Mouse (Mus musculus): ENCODE measurements at regions not wholly inside any gene's neighbourhood (a gene's known extent, or its start where the extent isn't known, plus 50 kb on each side); places are given as distances from the start of the nearest gene placed in this dataset.

DNA sequence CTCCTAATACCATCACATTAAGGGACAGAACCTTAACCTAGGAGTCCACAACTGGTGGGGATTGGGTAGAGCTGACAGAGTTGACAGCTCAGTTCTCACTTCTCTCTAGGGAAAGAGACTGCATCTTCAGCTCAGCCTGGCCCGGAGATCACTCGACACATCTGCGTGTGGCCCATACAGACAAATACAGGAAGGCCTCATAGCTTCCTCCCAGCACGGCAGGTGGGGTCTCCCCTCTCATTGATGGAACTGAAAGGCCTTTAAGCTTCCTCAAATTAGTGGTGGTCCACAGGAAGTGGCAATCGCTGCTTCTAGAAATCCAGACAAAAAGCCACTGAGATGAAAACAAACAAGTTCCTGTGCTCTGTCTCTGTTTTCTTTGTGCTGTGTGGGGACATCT, 83.4 kb upstream of the Cxcr4 start:
- Histone ChIP-seq H3K4me3 (ENCODE audit: low read length) (no peak overlapping the region), H3K9ac (ENCODE audit: low read depth, low read length) (no peak overlapping the region), H3K4me2 (ENCODE audit: low read length) (no peak overlapping the region), H3K4me1 (ENCODE audit: control insufficient read depth, insufficient read depth, low read depth, low read length) (peaks cover 11% of the 10 kb centered on the region), H3K27me3 (replicated peaks; ENCODE audit: control insufficient read depth, insufficient read depth, low read length) (no peaks in the 10 kb centered on the region), H3K27ac (ENCODE audit: low read depth, low read length) (no peak overlapping the region), H3K9me3 (ENCODE audit: control insufficient read depth, low read length) (no peaks in the 10 kb centered on the region), H3K36me3 (ENCODE audit: control insufficient read depth, insufficient read depth, low read length) (no peaks in the 10 kb centered on the region)
- WGBS: 86% methylated on average over 5 of the region's 5 CpGs
- ATAC-seq: no peak

DNA sequence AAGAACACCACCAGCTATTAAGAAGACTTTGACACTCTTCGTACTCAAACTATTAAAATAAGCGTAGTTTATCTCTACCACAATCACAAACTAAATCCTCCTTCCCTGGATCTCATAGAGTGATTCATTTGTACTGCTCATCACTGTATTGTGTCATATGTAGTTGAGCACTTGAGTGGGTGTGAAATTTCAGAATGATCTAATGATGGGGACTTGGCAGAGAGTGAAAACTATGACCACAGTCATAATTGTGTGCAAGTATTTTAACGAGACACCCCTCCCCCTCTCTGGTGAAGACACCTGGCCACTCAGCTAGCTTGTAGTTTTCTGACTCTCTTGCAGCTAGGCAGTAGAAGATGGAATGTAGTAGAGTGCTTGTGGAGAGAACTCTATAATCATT, 80.2 kb upstream of the Cxcr4 start:
- Histone ChIP-seq H3K27me3 (replicated peaks; ENCODE audit: control insufficient read depth, insufficient read depth, low read length) (no peaks in the 10 kb centered on the region), H3K27ac (ENCODE audit: low read depth, low read length) (no peak overlapping the region), H3K4me2 (ENCODE audit: low read length) (no peak overlapping the region), H3K9ac (ENCODE audit: low read depth, low read length) (no peak overlapping the region), H3K36me3 (ENCODE audit: control insufficient read depth, insufficient read depth, low read length) (no peaks in the 10 kb centered on the region), H3K4me1 (ENCODE audit: control insufficient read depth, insufficient read depth, low read depth, low read length) (no peaks in the 10 kb centered on the region; the same call in 1 of the 2 replicates), H3K9me3 (ENCODE audit: control insufficient read depth, low read length) (no peaks in the 10 kb centered on the region), H3K4me3 (ENCODE audit: low read length) (no peak overlapping the region)
- WGBS: 86% methylated on average over 3 of the region's 3 CpGs
- no peak for ATAC-seq

DNA sequence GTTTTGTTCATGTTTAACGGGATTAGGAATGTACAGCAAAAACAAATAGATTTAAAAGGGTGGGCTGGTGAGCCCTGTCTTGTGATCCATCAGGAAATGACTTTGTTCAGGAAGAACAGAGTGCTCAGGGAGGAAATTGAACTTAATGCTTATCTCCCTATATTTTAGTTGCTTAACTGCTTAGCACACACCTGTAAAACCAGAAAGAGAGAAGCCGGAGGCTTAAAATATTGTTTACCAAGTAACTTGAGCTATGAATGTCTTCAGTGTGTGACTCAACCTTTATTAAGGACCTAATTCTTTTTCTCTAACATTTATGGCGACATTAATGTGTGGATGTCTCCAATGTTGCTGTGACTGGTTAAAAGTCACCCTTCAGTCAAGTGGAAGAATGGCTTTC, 79.4 kb upstream of the Cxcr4 start:
- H3K27me3 ChIP-seq (replicated peaks; ENCODE audit: control insufficient read depth, insufficient read depth, low read length): no peaks in the 10 kb centered on the region
- H3K9me3 ChIP-seq (ENCODE audit: control insufficient read depth, low read length): no peaks in the 10 kb centered on the region
- no peak overlapping the region for H3K27ac ChIP-seq (ENCODE audit: low read depth, low read length)
- H3K4me1 ChIP-seq (ENCODE audit: control insufficient read depth, insufficient read depth, low read depth, low read length): no peaks in the 10 kb centered on the region; the same call in 1 of the 2 replicates
- no peak for ATAC-seq
- WGBS: 85% methylated on average over 3 of the region's 3 CpGs
- no peak overlapping the region for H3K4me3 ChIP-seq (ENCODE audit: low read length)
- no peak overlapping the region for H3K4me2 ChIP-seq (ENCODE audit: low read length)
- H3K9ac ChIP-seq (ENCODE audit: low read depth, low read length): no peak overlapping the region
- no peaks in the 10 kb centered on the region for H3K36me3 ChIP-seq (ENCODE audit: control insufficient read depth, insufficient read depth, low read length)

DNA sequence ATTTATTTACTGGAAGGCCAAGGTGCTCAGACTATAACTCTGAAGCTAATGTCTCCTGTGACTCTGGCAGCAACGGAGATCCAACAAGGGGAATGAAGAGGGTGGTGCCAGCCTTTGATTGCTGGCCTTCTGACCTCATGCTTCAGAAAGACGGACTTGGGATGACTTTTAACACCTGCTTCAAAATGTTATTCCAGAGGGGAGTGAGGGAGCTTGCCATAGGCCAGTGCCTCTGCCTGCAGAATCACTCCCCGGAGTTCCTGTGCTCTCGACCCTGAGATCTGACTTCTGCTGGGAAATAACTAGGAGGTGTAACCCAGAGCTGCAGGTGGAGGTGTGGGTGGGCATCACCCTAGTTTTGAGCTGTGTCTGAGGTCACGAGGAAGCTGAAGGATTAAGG, 78.9 kb upstream of the Cxcr4 start:
- no peak overlapping the region for H3K4me3 ChIP-seq (ENCODE audit: low read length)
- no peak overlapping the region for H3K9ac ChIP-seq (ENCODE audit: low read depth, low read length)
- no peak overlapping the region for H3K27ac ChIP-seq (ENCODE audit: low read depth, low read length)
- no peaks in the 10 kb centered on the region for H3K9me3 ChIP-seq (ENCODE audit: control insufficient read depth, low read length)
- H3K27me3 ChIP-seq (replicated peaks; ENCODE audit: control insufficient read depth, insufficient read depth, low read length): no peaks in the 10 kb centered on the region
- no peaks in the 10 kb centered on the region for H3K36me3 ChIP-seq (ENCODE audit: control insufficient read depth, insufficient read depth, low read length)
- 76% methylated on average over 5 of the region's 5 CpGs for WGBS
- no peaks in the 10 kb centered on the region; the same call in 1 of the 2 replicates for H3K4me1 ChIP-seq (ENCODE audit: control insufficient read depth, insufficient read depth, low read depth, low read length)
- H3K4me2 ChIP-seq (ENCODE audit: low read length): no peak overlapping the region
- no peak for ATAC-seq

DNA sequence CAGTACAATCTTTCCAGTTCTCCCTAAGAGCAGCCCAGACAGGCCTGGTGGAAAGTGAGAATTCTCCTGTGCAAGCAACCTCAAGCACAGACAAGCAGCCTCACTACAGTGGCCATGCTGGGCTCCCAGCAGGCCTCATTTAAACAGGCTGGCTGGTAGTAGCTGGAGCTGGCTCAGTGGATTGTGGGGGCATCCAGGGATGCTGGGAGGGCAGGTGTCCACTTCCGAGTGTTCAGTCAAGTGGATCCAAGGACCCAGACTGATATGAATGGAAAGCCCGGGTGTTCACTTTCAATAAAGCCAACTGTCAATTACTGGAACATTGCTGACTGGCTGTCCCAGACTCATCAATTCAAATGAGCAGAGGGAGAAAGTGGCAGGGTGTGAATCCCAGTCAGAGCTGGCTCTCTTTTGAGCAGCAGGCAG, 77.2 kb upstream of the Cxcr4 start:
- Histone ChIP-seq H3K4me3 (ENCODE audit: low read length) (no peak overlapping the region), H3K27ac (ENCODE audit: low read depth, low read length) (no peak overlapping the region; the same call in 1 of the 2 replicates), H3K27me3 (replicated peaks; ENCODE audit: control insufficient read depth, insufficient read depth, low read length) (no peaks in the 10 kb centered on the region), H3K4me2 (ENCODE audit: low read length) (no peak overlapping the region), H3K9ac (ENCODE audit: low read depth, low read length) (no peak overlapping the region), H3K9me3 (ENCODE audit: control insufficient read depth, low read length) (no peaks in the 10 kb centered on the region), H3K36me3 (ENCODE audit: control insufficient read depth, insufficient read depth, low read length) (no peaks in the 10 kb centered on the region), H3K4me1 (ENCODE audit: control insufficient read depth, insufficient read depth, low read depth, low read length) (no peaks in the 10 kb centered on the region; the same call in 1 of the 2 replicates)
- WGBS: 23% methylated on average over 2 of the region's 2 CpGs
- peak; percentile 85 for ATAC-seq

DNA sequence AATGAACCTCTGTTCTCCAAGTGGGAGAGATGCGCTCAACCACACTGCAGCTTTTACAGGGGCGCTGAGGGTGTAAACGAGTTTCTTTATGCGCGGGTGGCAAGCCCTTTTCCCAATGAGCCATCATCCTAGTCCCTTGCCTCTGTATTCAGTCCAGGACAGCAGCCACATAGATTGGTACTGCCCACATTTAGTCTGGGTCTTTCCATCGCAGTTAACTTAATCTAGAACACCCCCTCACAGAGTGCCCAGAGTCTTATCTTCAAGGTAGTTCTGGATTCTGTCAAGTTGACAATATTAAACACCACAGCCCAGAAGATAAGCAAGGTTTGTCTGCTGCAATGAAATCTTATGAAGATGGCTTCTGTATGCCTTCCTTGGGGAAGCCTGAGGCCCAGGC, 76.6 kb upstream of the Cxcr4 start:
- ATAC-seq: no peak
- Histone ChIP-seq H3K9me3 (ENCODE audit: control insufficient read depth, low read length) (no peaks in the 10 kb centered on the region), H3K36me3 (ENCODE audit: control insufficient read depth, insufficient read depth, low read length) (no peaks in the 10 kb centered on the region), H3K4me1 (ENCODE audit: control insufficient read depth, insufficient read depth, low read depth, low read length) (no peaks in the 10 kb centered on the region; the same call in 1 of the 2 replicates), H3K4me2 (ENCODE audit: low read length) (no peak overlapping the region), H3K27ac (ENCODE audit: low read depth, low read length) (no peak overlapping the region; the same call in 1 of the 2 replicates), H3K4me3 (ENCODE audit: low read length) (no peak overlapping the region), H3K27me3 (replicated peaks; ENCODE audit: control insufficient read depth, insufficient read depth, low read length) (no peaks in the 10 kb centered on the region), H3K9ac (ENCODE audit: low read depth, low read length) (no peak overlapping the region)
- 83% methylated on average over 6 of the region's 6 CpGs for WGBS

DNA sequence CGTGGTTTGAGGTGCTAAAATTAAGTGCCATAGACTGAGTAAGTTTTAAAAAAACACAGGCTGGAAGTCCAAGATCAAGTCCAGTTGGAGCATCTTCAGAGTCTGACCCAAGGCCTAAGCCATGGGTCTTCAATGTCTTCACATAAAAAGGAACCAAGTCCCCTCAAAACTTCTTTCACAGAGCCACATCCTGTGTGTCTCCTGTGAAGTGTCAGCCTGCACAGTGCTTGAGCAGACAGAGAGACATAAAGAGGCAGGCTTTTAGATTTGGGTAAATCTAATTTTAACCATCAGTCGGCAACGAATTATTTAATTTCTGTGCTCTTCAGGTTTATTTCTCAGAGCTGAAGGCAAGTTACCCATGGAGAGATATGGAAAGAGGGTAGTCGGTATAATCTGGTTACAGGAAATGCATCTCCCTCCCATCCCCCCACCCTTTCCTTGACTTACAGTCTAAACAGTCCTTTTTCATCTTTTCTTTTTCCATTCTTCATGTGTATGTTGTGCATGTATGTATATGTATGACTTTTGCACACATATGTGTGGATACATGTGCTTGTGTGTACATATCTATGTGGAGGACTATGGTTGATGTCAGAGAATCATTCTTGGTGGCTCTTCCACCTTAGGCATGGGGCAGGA, 75.1 kb upstream of the Cxcr4 start:
- ATAC-seq: no peak
- no peaks in the 10 kb centered on the region for H3K36me3 ChIP-seq (ENCODE audit: control insufficient read depth, insufficient read depth, low read length)
- H3K4me2 ChIP-seq (ENCODE audit: low read length): no peak overlapping the region
- H3K4me1 ChIP-seq (ENCODE audit: control insufficient read depth, insufficient read depth, low read depth, low read length): no peaks in the 10 kb centered on the region; the same call in 1 of the 2 replicates
- no peak overlapping the region for H3K27ac ChIP-seq (ENCODE audit: low read depth, low read length)
- H3K9me3 ChIP-seq (ENCODE audit: control insufficient read depth, low read length): no peaks in the 10 kb centered on the region
- 88% methylated on average over 4 of the region's 4 CpGs for WGBS
- H3K9ac ChIP-seq (ENCODE audit: low read depth, low read length): no peak overlapping the region
- H3K4me3 ChIP-seq (ENCODE audit: low read length): no peak overlapping the region
- H3K27me3 ChIP-seq (replicated peaks; ENCODE audit: control insufficient read depth, insufficient read depth, low read length): no peaks in the 10 kb centered on the region

DNA sequence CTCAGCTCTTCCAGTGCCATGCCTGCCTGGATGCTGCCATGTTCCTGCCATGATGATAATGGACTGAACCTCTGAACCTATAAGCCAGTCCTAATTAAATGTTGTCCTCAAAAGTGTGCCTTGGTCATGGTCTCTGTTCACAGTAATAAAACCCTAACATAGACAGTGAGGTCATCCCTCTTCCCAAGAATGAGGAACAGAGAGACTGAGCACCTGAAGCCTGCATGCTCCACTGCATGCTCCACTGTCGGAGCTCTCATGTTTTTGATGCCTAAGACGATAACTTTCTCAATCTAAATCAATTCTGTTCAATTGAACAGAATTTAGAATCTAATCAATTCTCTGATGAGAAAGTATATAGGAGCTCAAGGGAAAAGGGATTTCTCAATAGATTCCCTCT, 71.1 kb upstream of the Cxcr4 start:
- H3K4me1 ChIP-seq (ENCODE audit: control insufficient read depth, insufficient read depth, low read depth, low read length): no peaks in the 10 kb centered on the region
- no peak overlapping the region for H3K27ac ChIP-seq (ENCODE audit: low read depth, low read length)
- no peak overlapping the region for H3K4me2 ChIP-seq (ENCODE audit: low read length)
- 95% methylated on average over 2 of the region's 2 CpGs for WGBS
- no peak overlapping the region for H3K4me3 ChIP-seq (ENCODE audit: low read length)
- no peaks in the 10 kb centered on the region for H3K36me3 ChIP-seq (ENCODE audit: control insufficient read depth, insufficient read depth, low read length)
- no peaks in the 10 kb centered on the region for H3K9me3 ChIP-seq (ENCODE audit: control insufficient read depth, low read length)
- H3K9ac ChIP-seq (ENCODE audit: low read depth, low read length): no peak overlapping the region
- no peaks in the 10 kb centered on the region for H3K27me3 ChIP-seq (replicated peaks; ENCODE audit: control insufficient read depth, insufficient read depth, low read length)
- no peak for ATAC-seq

DNA sequence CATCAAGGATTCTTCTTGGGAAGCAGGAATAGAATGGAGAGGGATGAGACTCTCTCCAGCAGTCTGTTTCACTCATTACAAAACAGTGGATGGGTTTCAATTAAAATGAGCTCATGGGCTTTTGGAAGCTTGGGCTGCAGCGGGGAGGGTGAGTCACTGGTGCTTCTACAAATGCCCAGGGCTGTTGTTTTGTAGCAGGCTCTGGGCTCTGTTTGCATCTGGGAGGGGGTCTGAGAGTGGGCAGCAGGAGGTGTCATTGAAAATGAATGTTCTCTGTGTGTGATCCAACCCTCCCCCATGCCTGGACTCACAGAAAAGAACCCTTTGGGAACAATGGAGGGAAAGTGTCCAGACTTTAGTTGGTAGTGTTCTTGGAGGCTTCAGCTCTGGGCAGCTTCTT, 67.8 kb upstream of the Cxcr4 start:
- Histone ChIP-seq H3K36me3 (ENCODE audit: control insufficient read depth, insufficient read depth, low read length) (no peaks in the 10 kb centered on the region), H3K27me3 (replicated peaks; ENCODE audit: control insufficient read depth, insufficient read depth, low read length) (no peaks in the 10 kb centered on the region), H3K4me1 (ENCODE audit: control insufficient read depth, insufficient read depth, low read depth, low read length) (no peaks in the 10 kb centered on the region), H3K4me3 (ENCODE audit: low read length) (no peak overlapping the region), H3K4me2 (ENCODE audit: low read length) (no peak overlapping the region), H3K9ac (ENCODE audit: low read depth, low read length) (no peak overlapping the region), H3K27ac (ENCODE audit: low read depth, low read length) (no peak overlapping the region), H3K9me3 (ENCODE audit: control insufficient read depth, low read length) (no peaks in the 10 kb centered on the region)
- ATAC-seq: peak; percentile 69
- WGBS: 29% methylated on average over 1 of the region's 1 CpGs

DNA sequence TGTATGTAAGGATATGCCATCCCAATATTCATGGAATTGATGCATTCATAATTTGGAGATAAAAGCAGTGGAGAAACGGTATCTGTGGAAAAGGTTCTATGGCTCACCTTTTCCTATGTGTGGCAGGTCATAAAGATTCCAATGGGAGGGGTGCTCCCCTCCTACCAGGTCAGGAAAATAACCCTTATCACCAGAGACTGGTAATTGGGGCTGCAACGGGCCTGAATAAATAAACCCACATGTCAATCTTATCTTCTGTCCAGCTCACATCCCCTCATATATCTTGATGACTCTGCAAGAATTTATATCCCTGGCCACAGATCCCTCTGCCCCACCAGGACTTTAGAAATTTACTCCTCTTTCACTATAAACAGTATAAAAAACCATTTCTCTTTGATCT, 66.7 kb upstream of the Cxcr4 start:
- H3K4me3 ChIP-seq (ENCODE audit: low read length): no peak overlapping the region
- no peak overlapping the region for H3K4me2 ChIP-seq (ENCODE audit: low read length)
- no peaks in the 10 kb centered on the region for H3K36me3 ChIP-seq (ENCODE audit: control insufficient read depth, insufficient read depth, low read length)
- no peaks in the 10 kb centered on the region for H3K27me3 ChIP-seq (replicated peaks; ENCODE audit: control insufficient read depth, insufficient read depth, low read length)
- WGBS: 84% methylated on average over 2 of the region's 2 CpGs
- no peaks in the 10 kb centered on the region for H3K9me3 ChIP-seq (ENCODE audit: control insufficient read depth, low read length)
- no peaks in the 10 kb centered on the region for H3K4me1 ChIP-seq (ENCODE audit: control insufficient read depth, insufficient read depth, low read depth, low read length)
- no peak for ATAC-seq
- H3K9ac ChIP-seq (ENCODE audit: low read depth, low read length): no peak overlapping the region
- H3K27ac ChIP-seq (ENCODE audit: low read depth, low read length): no peak overlapping the region

Data from hindbrain, embryonic 16.5 days (tissue).